Comparison of ENCODE assay signal across 8 mouse cellular contexts in the genomic region with DNA sequence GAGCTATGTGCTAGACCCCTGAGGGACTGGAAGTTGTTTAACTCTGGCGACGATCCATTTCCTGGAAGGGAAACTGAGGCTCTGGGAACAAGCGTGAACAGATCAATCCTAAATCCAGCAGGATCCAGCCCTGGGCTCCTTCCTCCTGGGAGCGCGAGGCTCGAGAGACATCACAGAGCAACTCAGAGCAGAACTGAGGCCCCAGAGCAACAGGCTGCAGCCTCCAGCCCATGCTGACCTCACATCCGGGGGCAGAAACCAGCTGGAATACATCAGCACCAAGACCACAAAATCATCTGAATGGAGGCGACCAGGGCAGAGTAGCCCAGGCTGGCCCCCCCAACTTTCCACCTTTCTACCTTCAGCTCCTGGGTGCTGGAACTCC. TPM values are rescaled to one million over a fixed set of nuclear protein-coding genes. Genes with fewer than 3 reads are reported as not detected.
DNase-seq lines count a peak whose midpoint lies in the region; ATAC-seq and TF ChIP-seq lines count a peak whose summit lies in the region.

No protein-coding gene starts in this region.

- H3K4me2 ChIP-seq in intestine, embryonic 16.5 days (ENCODE audit: low read depth, low read length) = peak overlapping the region; percentile 33; the same call in 1 of the 2 replicates

- H3K27me3 ChIP-seq in ES-Bruce4 (ENCODE audit: control insufficient read depth, insufficient read depth, low read length, poor library complexity, severe bottlenecking) = no peaks in the 10 kb centered on the region
- H3K27me3 ChIP-seq in forebrain, embryonic 10.5 days (ENCODE audit: poor library complexity, severe bottlenecking) = peaks cover 89% of the 10 kb centered on the region
- no peaks in the 10 kb centered on the region; the same call in 1 of the 2 replicates for H3K27me3 ChIP-seq in intestine, embryonic 16.5 days (replicated peaks; ENCODE audit: control insufficient read depth, insufficient read depth, low read length)

- 0 out of 2 replicates have a peak overlapping the region, but pooled peaks have one; percentile 1 for H3K4me3 ChIP-seq in ES-Bruce4 (ENCODE audit: low read depth, low read length)
- H3K4me3 ChIP-seq in forebrain, embryonic 10.5 days = peak overlapping the region; percentile 35
- 0 out of 2 replicates have a peak overlapping the region, but pooled peaks have one; percentile 5 for H3K4me3 ChIP-seq in intestine, embryonic 16.5 days (ENCODE audit: low read length)

- 8% methylated on average over 8 of the region's 8 CpGs for whole genome bisulfite sequencing in forebrain, embryonic 10.5 days
- 33% methylated on average over 8 of the region's 8 CpGs for WGBS in intestine, embryonic 16.5 days

- TF ChIP-seq POLR2A in ES-Bruce4 (IDR thresholded peaks at IDR 0.05; ENCODE audit: insufficient read depth, low read length) = no peak

- no peaks in the 10 kb centered on the region for H3K36me3 ChIP-seq in ES-Bruce4 (ENCODE audit: control insufficient read depth, insufficient read depth, low read length, poor library complexity, severe bottlenecking)
- H3K36me3 ChIP-seq in forebrain, embryonic 10.5 days (replicated peaks) = no peaks in the 10 kb centered on the region
- no peaks in the 10 kb centered on the region for H3K36me3 ChIP-seq in intestine, embryonic 16.5 days (ENCODE audit: control insufficient read depth, insufficient read depth, low read length)

- 0 out of 2 replicates have a peak, but pooled peaks have one; percentile 19 for ATAC-seq in intestine, embryonic 16.5 days

- no peak overlapping the region for H3K9ac ChIP-seq in ES-Bruce4 (ENCODE audit: low read depth, poor library complexity, severe bottlenecking)
- no peak overlapping the region for H3K9ac ChIP-seq in intestine, embryonic 16.5 days (ENCODE audit: low read depth, low read length)

- H3K4me1 ChIP-seq in ES-Bruce4 (ENCODE audit: control insufficient read depth, insufficient read depth, low read length) = peaks cover 10% of the 10 kb centered on the region
- peaks cover 42% of the 10 kb centered on the region for H3K4me1 ChIP-seq in forebrain, embryonic 10.5 days
- H3K4me1 ChIP-seq in intestine, embryonic 16.5 days (ENCODE audit: control insufficient read depth, insufficient read depth, low read length) = peaks cover 14% of the 10 kb centered on the region

- no peak for TF ChIP-seq CTCF in ES-Bruce4 (IDR thresholded peaks at IDR 0.05; ENCODE audit: low read depth, low read length)

- DNase-seq in forebrain, embryonic 10.5 days (ENCODE audit: extremely low spot score, low spot score) = no peak
- DNase-seq in lung, postnatal 36 days = peak; percentile 15
- no peak for DNase-seq in cerebellum, adult 9-11 months
- no peak for DNase-seq in cerebellum, adult 11 months
- DNase-seq in cerebellum, postnatal 25 days = no peak
- no peak for DNase-seq in urinary bladder, adult 2 months (ENCODE audit: low spot score)

- H3K27ac ChIP-seq in ES-Bruce4 (ENCODE audit: insufficient read depth, low read length) = no peak overlapping the region
- peak overlapping the region; percentile 77 for H3K27ac ChIP-seq in forebrain, embryonic 10.5 days
- H3K27ac ChIP-seq in intestine, embryonic 16.5 days (ENCODE audit: low read length) = no peak overlapping the region

- H3K9me3 ChIP-seq in ES-Bruce4 (replicated peaks; ENCODE audit: control insufficient read depth, insufficient read depth, low read length, poor library complexity, severe bottlenecking) = no peaks in the 10 kb centered on the region
- peaks cover 5% of the 10 kb centered on the region; the same call in 1 of the 2 replicates for H3K9me3 ChIP-seq in forebrain, embryonic 10.5 days
- H3K9me3 ChIP-seq in intestine, embryonic 16.5 days (ENCODE audit: control insufficient read depth, low read length) = no peaks in the 10 kb centered on the region

- TF ChIP-seq EP300 in ES-Bruce4 (IDR thresholded peaks at IDR 0.05; ENCODE audit: insufficient read depth, low read depth, low read length) = no peak

RNA-seq across cellular contexts. Expression of a gene that starts 29.8 kb away (rescaled TPM):
- polyA plus RNA-seq in ES-Bruce4 (2011; ENCODE audit: insufficient read depth, insufficient read length, low read depth, missing spikeins) = 3.4 and 5.3 TPM in 2 replicates
- polyA plus RNA-seq in forebrain, embryonic 10.5 days (2016; fragmentation: Nextera tagmentation; extraction: Ambion mirVana) = 3.9 and 4.1 TPM in 2 replicates
- 3.9 and 5.8 TPM in 2 replicates for polyA plus RNA-seq in intestine, embryonic 16.5 days (2015; fragmentation: Nextera tagmentation; extraction: Ambion mirVana)
- polyA plus RNA-seq in urinary bladder, adult 2 months (2012; rRNA removed) = 0.17 and 0.29 TPM in 2 replicates
